Mouse (Mus musculus): ENCODE measurements at regions not wholly inside any gene's neighbourhood (a gene's known extent, or its start where the extent isn't known, plus 50 kb on each side); places are given as distances from the start of the nearest gene placed in this dataset.

- intact Hi-C loops (cut with DNase I): no loop called here
- no peak for DNase-seq (ENCODE audit: extremely low spot score in 1 of 2, low spot score in 2 of 2)
- no peak overlapping the region for H3K27ac ChIP-seq
- TF ChIP-seq CTCF (IDR thresholded peaks at IDR 0.05): no peak
- no peak overlapping the region for H3K4me3 ChIP-seq
Measured at GRCm38 (mm10) chr3:60396971-60397370, 75.7 kb upstream of the Mbnl1 start.

GRCm38 (mm10) chr3:60398796-60399195 lies 73.8 kb upstream of the Mbnl1 start:
- TF ChIP-seq CTCF (IDR thresholded peaks at IDR 0.05): no peak
- Histone ChIP-seq H3K27ac (no peak overlapping the region), H3K4me3 (no peak overlapping the region)
- intact Hi-C loops (cut with DNase I): no loop called here
- DNase-seq (ENCODE audit: extremely low spot score in 1 of 2, low spot score in 2 of 2): no peak

GRCm38 (mm10) chr3:60402251-60402830 lies 70.3 kb upstream of the Mbnl1 start:
- intact Hi-C loops (cut with DNase I): no loop called here
- Histone ChIP-seq H3K27ac (no peak overlapping the region), H3K4me3 (no peak overlapping the region)
- no peak for DNase-seq (ENCODE audit: extremely low spot score in 1 of 2, low spot score in 2 of 2)
- no peak for TF ChIP-seq CTCF (IDR thresholded peaks at IDR 0.05)

- intact Hi-C loops (cut with DNase I): loop anchor here (5.0 kb wide), 1 partner anchor 205 kb away; no protein-coding TSS in a partner anchor
- DNase-seq (ENCODE audit: extremely low spot score in 1 of 2, low spot score in 2 of 2): no peak
- Histone ChIP-seq H3K27ac (no peak overlapping the region), H3K4me3 (no peak overlapping the region)
- TF ChIP-seq CTCF (IDR thresholded peaks at IDR 0.05): no peak
Measured at GRCm38 (mm10) chr3:60407426-60407825, 65.2 kb upstream of the Mbnl1 start.

- no peak for TF ChIP-seq CTCF (IDR thresholded peaks at IDR 0.05)
- no peak overlapping the region for H3K4me3 ChIP-seq
- DNase-seq (ENCODE audit: extremely low spot score in 1 of 2, low spot score in 2 of 2): no peak
- H3K27ac ChIP-seq: no peak overlapping the region; the same call in 1 of the 2 replicates
- intact Hi-C loops (cut with DNase I): loop anchor here (5.0 kb wide), 1 partner anchor 204 kb away; no protein-coding TSS in a partner anchor
Measured at GRCm38 (mm10) chr3:60407906-60408305, 64.7 kb upstream of the Mbnl1 start.

- no peak for TF ChIP-seq CTCF (IDR thresholded peaks at IDR 0.05)
- H3K4me3 ChIP-seq: peak overlapping the region; percentile 44
- peak in 1 of 2 experiments; percentile 11 for DNase-seq (ENCODE audit: extremely low spot score in 1 of 2, low spot score in 2 of 2)
- peak overlapping the region; percentile 67 for H3K27ac ChIP-seq
- intact Hi-C loops (cut with DNase I): loop anchor here (5.0 kb wide), 1 partner anchor 204 kb away; no protein-coding TSS in a partner anchor
Measured at GRCm38 (mm10) chr3:60408553-60409282, 63.9 kb upstream of the Mbnl1 start.

- no peak for TF ChIP-seq CTCF (IDR thresholded peaks at IDR 0.05)
- intact Hi-C loops (cut with DNase I): loop anchor here (5.0 kb wide), 1 partner anchor 203 kb away; no protein-coding TSS in a partner anchor
- peak overlapping the region; percentile 67; the same call in 1 of the 2 replicates for H3K27ac ChIP-seq
- no peak for DNase-seq (ENCODE audit: extremely low spot score in 1 of 2, low spot score in 2 of 2)
- H3K4me3 ChIP-seq: peak overlapping the region; percentile 44
Measured at GRCm38 (mm10) chr3:60409283-60409633, 63.4 kb upstream of the Mbnl1 start.

GRCm38 (mm10) chr3:60411746-60412145 lies 60.9 kb upstream of the Mbnl1 start:
- no peak overlapping the region for H3K27ac ChIP-seq
- no peak for DNase-seq (ENCODE audit: extremely low spot score in 1 of 2, low spot score in 2 of 2)
- H3K4me3 ChIP-seq: no peak overlapping the region
- intact Hi-C loops (cut with DNase I): no loop called here
- TF ChIP-seq CTCF (IDR thresholded peaks at IDR 0.05): no peak

GRCm38 (mm10) chr3:60412206-60412605 lies 60.4 kb upstream of the Mbnl1 start:
- no peak for DNase-seq (ENCODE audit: extremely low spot score in 1 of 2, low spot score in 2 of 2)
- Histone ChIP-seq H3K27ac (no peak overlapping the region), H3K4me3 (no peak overlapping the region)
- intact Hi-C loops (cut with DNase I): no loop called here
- no peak for TF ChIP-seq CTCF (IDR thresholded peaks at IDR 0.05)

GRCm38 (mm10) chr3:60413749-60414148 lies 58.9 kb upstream of the Mbnl1 start:
- no peak overlapping the region for H3K27ac ChIP-seq
- H3K4me3 ChIP-seq: no peak overlapping the region
- no peak for DNase-seq (ENCODE audit: extremely low spot score in 1 of 2, low spot score in 2 of 2)
- TF ChIP-seq CTCF (IDR thresholded peaks at IDR 0.05): no peak
- intact Hi-C loops (cut with DNase I): no loop called here

GRCm38 (mm10) chr3:60417001-60417400 lies 55.6 kb upstream of the Mbnl1 start:
- intact Hi-C loops (cut with DNase I): no loop called here
- no peak for TF ChIP-seq CTCF (IDR thresholded peaks at IDR 0.05)

GRCm38 (mm10) chr3:60418652-60419051 lies 54.0 kb upstream of the Mbnl1 start:
- TF ChIP-seq CTCF (IDR thresholded peaks at IDR 0.05): no peak
- Histone ChIP-seq H3K27ac (no peak overlapping the region), H3K4me3 (no peak overlapping the region)
- no peak for DNase-seq (ENCODE audit: extremely low spot score in 1 of 2, low spot score in 2 of 2)
- intact Hi-C loops (cut with DNase I): no loop called here

More at GRCm38 (mm10) chr3:60417001-60417400, 55.6 kb upstream of the Mbnl1 start:
- H3K27ac ChIP-seq: no peak overlapping the region
- DNase-seq (ENCODE audit: extremely low spot score in 1 of 2, low spot score in 2 of 2): no peak
- H3K4me3 ChIP-seq: no peak overlapping the region
